Mouse (Mus musculus): ENCODE measurements around the gene Spin2c. TPM values are rescaled to one million over a fixed set of nuclear protein-coding genes. Genes with fewer than 3 reads are reported as not detected.

The Spin2c gene
- polyA plus RNA-seq (2012), result not detected in 2 replicates

DNA sequence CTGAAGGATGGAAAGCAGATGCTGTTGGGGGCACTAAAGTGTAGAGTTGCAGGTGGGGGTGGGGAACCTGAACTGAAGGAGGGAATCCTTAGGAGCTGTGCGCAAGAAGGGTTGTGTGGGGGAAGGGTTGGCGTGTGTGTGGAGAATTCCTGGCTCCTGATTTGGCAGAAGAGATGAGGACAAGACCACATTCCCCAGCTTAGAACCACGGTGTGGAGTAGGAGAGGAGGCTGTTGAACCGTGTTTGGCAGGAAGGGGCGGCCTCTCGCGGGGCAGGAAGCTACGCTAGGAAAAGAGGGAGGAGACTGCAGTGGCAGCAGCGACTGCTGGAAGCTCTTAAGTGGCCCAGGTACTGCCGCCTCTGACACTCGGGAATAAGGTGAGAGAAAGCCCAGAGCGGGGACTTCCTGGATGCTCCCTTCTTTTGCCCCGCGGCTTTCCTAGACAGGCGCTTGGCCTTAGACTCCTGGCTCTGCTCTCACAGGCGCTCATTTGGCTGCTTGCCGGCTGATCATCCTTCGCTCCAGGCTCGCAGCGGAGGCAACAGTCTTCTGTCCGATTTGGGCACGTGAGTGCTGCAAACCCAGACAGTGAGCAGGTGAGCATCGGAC is at the start of gene Spin2c:
Spin2c (plus strand) TSS at position 275 of the 611 bp plus-strand sequence.
- TF ChIP-seq GATA1 (IDR thresholded peaks at IDR 0.05; ENCODE audit: low read length), result no peak
- TF ChIP-seq TAL1 (IDR thresholded peaks at IDR 0.05; ENCODE audit: low read length), result no peak
- Histone ChIP-seq H3K4me3 (replicated peaks) (peak within 1 kb of the TSS; percentile 26), H3K4me1 (ENCODE audit: control insufficient read depth) (no peaks in the 10 kb centered on the region), H3K36me3 (ENCODE audit: control insufficient read depth) (no peaks in the 10 kb centered on the region), H3K9me3 (ENCODE audit: control insufficient read depth, low read length) (no peaks in the 10 kb centered on the region), H3K27me3 (ENCODE audit: control insufficient read depth) (peaks cover 5% of the 10 kb centered on the region; the same call in 1 of the 2 replicates)

DNA sequence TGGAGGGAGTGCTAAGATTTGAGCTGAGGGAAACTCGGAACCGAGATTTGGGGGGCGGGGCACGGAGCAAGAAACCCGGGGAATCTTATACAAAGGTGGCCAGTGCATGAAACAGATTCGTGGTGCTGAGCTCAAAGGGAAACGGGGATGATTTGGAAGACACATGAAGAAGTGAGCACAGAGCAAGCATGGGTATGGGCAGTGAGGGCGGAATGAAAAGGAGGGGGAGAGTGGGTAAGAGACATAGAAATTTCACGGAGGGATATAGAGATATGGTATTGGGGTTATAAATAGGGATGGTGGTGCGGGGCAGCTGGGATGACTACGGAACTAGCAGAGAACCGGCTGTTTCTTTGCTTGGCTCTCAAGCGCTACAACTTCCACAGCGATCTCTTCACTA is 581 bp downstream of the Spin2c start:
- TF ChIP-seq GATA1 (IDR thresholded peaks at IDR 0.05; ENCODE audit: low read length) (no peak), TAL1 (IDR thresholded peaks at IDR 0.05; ENCODE audit: low read length) (no peak)
- no peaks in the 10 kb centered on the region for H3K4me1 ChIP-seq (ENCODE audit: control insufficient read depth)
- peaks cover 5% of the 10 kb centered on the region; the same call in 1 of the 2 replicates for H3K27me3 ChIP-seq (ENCODE audit: control insufficient read depth)
- no peaks in the 10 kb centered on the region for H3K9me3 ChIP-seq (ENCODE audit: control insufficient read depth, low read length)
- no peaks in the 10 kb centered on the region for H3K36me3 ChIP-seq (ENCODE audit: control insufficient read depth)
- peak overlapping the region; percentile 26 for H3K4me3 ChIP-seq (replicated peaks)

Other genes with a start within 250 kb of the Spin2c start
- gene Kctd12b, start 135.8 kb upstream of the Spin2c start, polyA plus RNA-seq (2012), result not detected in 2 replicates
- 1.4 and 1.9 TPM in 2 replicates for gene Nbdy, start 108.6 kb upstream of the Spin2c start, polyA plus RNA-seq (2012)
- gene Samt1, start 180.4 kb downstream of the Spin2c start, polyA plus RNA-seq (2012), result not detected in 2 replicates
- not detected in 2 replicates for gene 4921511M17Rik, start 201.6 kb downstream of the Spin2c start, polyA plus RNA-seq (2012)
- gene Gm10057, start 222.8 kb downstream of the Spin2c start, polyA plus RNA-seq (2012), result not detected in 2 replicates

All from erythroblast, embryonic 14.5 days (primary cell).